Mouse (Mus musculus): ENCODE measurements around the gene Slc10a2. TPM values are rescaled to one million over a fixed set of nuclear protein-coding genes. Genes with fewer than 3 reads are reported as not detected.

Slc10a2 gene
- polyA plus RNA-seq, 1 experiment from 2014 or later: 2.8 TPM

- no peak for TF ChIP-seq CTCF (IDR thresholded peaks at IDR 0.05; ENCODE audit: low read depth)
- no peaks in the 10 kb centered on the region for H3K4me1 ChIP-seq (replicated peaks; ENCODE audit: insufficient read depth, low read length)
- no peaks in the 10 kb centered on the region for H3K27me3 ChIP-seq (ENCODE audit: insufficient read depth, low read length)
- ATAC-seq (replicated peaks; ENCODE audit: low FRiP score, low read depth) (no peak), DNase-seq (ENCODE audit: low spot score) (no peak)
- 89% methylated on average over 4 of the region's 4 CpGs for WGBS
- no peaks in the 10 kb centered on the region for H3K36me3 ChIP-seq (ENCODE audit: insufficient read depth, low read length)
- H3K9ac ChIP-seq (ENCODE audit: low read depth, low read length): no peak overlapping the region
- H3K4me2 ChIP-seq (ENCODE audit: low read length): no peak overlapping the region
- no peaks in the 10 kb centered on the region for H3K9me3 ChIP-seq (replicated peaks; ENCODE audit: low read length)
- H3K27ac ChIP-seq: no peak overlapping the region
- no peak overlapping the region for H3K4me3 ChIP-seq (replicated peaks; ENCODE audit: low read depth, low read length)
Measured at GRCm38 (mm10) chr8:5038811-5039561, 66.2 kb downstream of the Slc10a2 start.

All from kidney, postnatal 0 days (tissue).